Mouse (Mus musculus) left cerebral cortex, adult 9 months (tissue): ENCODE measurements around the gene Cers2.

ENCODE experiments used
- DNase-seq, 2 experiments: peaks; one replicate each; pipeline ENCODE4 v3.0.0; 2022; ENCODE audit warnings: low spot score in 2 of 2

The Cers2 gene

GRCm38 (mm10) chr3:95314486-95315093 is at the start of gene Cers2:
Cers2 (plus strand) TSS chr3:95314791.
- DNase-seq, result no peak

GRCm38 (mm10) chr3:95266052-95266451 is 48.5 kb upstream of the Cers2 start:
- no peak for DNase-seq

- no peak for DNase-seq
These were observed 46.7 kb upstream of the Cers2 start for GRCm38 (mm10) chr3:95267855-95268254.

- DNase-seq, result peak in 1 of 2 experiments; percentile 25
These were observed 44.8 kb upstream of the Cers2 start for GRCm38 (mm10) chr3:95269789-95270188.

- no peak for DNase-seq
These were observed 43.7 kb upstream of the Cers2 start for GRCm38 (mm10) chr3:95270766-95271364.

- DNase-seq, result no peak
These were observed 41.1 kb upstream of the Cers2 start for GRCm38 (mm10) chr3:95273471-95273870.

- no peak for DNase-seq
These were observed 40.1 kb upstream of the Cers2 start for GRCm38 (mm10) chr3:95274453-95274852.

GRCm38 (mm10) chr3:95275161-95275560 is 39.4 kb upstream of the Cers2 start:
- no peak for DNase-seq

- DNase-seq, result no peak
These were observed 38.1 kb upstream of the Cers2 start for GRCm38 (mm10) chr3:95276428-95276934.

- no peak for DNase-seq
These were observed 37.4 kb upstream of the Cers2 start for GRCm38 (mm10) chr3:95277149-95277551.

GRCm38 (mm10) chr3:95280747-95281146 is 33.8 kb upstream of the Cers2 start:
- DNase-seq, result no peak

- DNase-seq, result peak; percentile 96 to 99
These were observed 33.1 kb upstream of the Cers2 start, which contains the start of the genes Mindy1 and Prune1 for GRCm38 (mm10) chr3:95281216-95282126. Mindy1 (plus strand) TSS chr3:95281345. Prune1 (minus strand) TSS chr3:95282076.

GRCm38 (mm10) chr3:95282381-95282864 is 32.2 kb upstream of the Cers2 start:
- DNase-seq, result peak in 1 of 2 experiments; percentile 37

- peak in 1 of 2 experiments; percentile 71 for DNase-seq
These were observed 31.6 kb upstream of the Cers2 start for GRCm38 (mm10) chr3:95282865-95283588.

- DNase-seq, result no peak
These were observed 31.0 kb upstream of the Cers2 start for GRCm38 (mm10) chr3:95283589-95283941.

GRCm38 (mm10) chr3:95284062-95284461 is 30.5 kb upstream of the Cers2 start:
- DNase-seq, result no peak

- no peak for DNase-seq
These were observed 29.9 kb upstream of the Cers2 start for GRCm38 (mm10) chr3:95284501-95285281.

GRCm38 (mm10) chr3:95285390-95285789 is 29.2 kb upstream of the Cers2 start:
- no peak for DNase-seq

GRCm38 (mm10) chr3:95286011-95286410 is 28.6 kb upstream of the Cers2 start:
- DNase-seq, result no peak

GRCm38 (mm10) chr3:95286510-95286909 is 28.1 kb upstream of the Cers2 start:
- no peak for DNase-seq

GRCm38 (mm10) chr3:95287541-95287940 is 27.1 kb upstream of the Cers2 start:
- DNase-seq, result no peak
